Mouse (Mus musculus) c-Kit-positive CD71-negative TER-119-negative erythroid progenitor cells, embryonic 14.5 days (primary cell): ENCODE measurements around the gene Hadha.

Experiments
- DNase-seq: peaks from one replicate; pipeline ENCODE4 v3.0.0-alpha.2; 2013; ENCODE audit warnings: low read depth

Gene Hadha

GRCm38 (mm10) chr5:30154474-30155394 lies at the start of gene Hadha, which contains the start of gene Hadhb:
TSS of gene Hadha (minus strand) at chr5:30155162.
TSS of gene Hadhb (plus strand) at chr5:30155248.
- DNase-seq: peak; percentile 80

DNA sequence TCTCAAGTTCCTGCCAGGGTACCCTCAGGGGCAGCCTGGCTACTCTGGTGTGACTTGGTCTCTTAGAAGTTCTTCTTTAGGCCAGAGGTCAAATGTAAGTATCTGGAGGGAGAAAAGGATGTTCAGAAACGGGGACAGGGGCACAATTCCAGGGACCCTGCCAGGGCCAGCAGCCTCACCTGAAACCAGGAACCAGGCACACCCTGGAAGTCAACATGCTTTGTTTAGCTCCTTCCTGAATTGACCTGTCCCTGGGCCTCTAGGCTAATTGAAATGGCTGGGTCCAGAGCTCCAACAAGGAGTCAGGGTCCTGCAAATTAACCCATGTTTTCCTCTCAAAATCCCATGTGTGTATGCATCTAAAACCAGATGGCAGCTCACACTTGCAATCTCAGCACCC lies 49.5 kb upstream of the Hadha start:
- no peak for DNase-seq

DNA sequence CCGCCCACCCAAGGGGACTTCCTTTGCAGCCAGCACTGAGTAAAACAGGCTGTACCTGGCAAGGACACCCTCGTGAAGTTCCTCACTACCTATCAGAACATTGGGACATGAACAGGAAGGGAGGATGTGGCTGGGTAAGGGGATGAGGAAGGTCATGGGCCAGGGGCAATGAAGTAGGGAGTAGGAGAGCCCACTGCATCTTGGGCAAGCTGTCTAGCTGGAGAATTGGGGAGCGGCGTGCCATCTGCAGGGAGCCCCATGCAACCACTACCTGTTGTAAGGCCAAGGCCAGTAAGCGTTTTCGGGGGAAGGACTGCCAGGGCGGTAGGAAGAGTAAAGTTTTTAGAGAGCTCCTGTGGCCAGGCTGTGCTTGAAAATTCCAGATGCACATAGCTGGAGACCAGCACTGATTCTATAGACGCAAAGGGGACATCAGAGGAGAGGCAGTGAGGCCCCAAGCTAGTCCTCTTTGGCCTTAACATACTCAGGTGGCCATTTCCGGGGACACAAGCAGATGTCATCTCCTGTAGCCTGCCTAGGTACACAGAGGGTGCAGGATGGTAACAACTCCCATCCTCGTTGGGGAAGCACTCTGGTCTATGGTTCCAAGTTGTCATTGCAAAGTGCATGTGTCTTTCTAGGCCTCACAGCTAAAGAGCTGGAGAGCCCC lies 48.4 kb upstream of the Hadha start:
- DNase-seq: no peak

- no peak for DNase-seq
These were observed 47.3 kb upstream of the Hadha start for GRCm38 (mm10) chr5:30202221-30202620.

DNA sequence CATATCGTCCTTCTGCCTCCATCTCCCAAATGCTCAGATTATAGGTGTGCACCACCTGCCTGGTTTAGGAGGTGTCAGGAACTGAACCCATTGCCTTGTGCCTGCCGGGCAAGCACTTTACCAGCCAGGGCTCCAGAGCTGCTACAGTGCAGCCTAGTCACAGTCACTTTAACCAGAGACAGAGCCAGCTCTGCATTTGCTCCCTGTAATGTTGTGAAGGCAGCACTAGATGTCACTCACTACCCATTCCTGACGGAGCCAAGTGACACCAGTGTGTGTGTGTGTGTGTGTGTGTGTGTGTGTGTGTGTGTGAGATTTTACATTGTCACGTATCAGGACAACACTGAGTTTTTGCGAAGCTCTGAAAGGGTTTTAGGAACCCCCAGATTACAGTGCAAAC lies 46.6 kb upstream of the Hadha start:
- DNase-seq: no peak

DNA sequence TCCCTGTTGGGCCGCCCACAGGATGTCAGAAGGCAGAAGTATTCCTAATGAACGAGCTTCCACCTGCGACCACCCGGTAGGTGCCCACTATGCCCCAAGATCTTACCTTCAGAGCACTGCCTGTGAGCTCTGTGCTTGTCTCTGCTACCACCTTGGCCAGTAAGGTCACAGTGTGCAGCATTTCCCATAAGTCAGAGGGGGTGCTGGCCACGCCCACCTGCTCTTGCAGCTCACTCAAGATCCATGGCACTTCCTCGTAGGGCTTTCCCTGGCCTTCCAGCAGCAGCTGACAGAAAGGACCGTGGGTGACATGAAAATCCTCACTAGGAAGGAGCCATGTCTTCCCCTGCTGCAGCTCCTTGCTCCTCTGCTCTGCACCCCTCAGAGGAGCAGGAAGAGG lies 43.3 kb upstream of the Hadha start:
- DNase-seq: peak; percentile 16

- DNase-seq: no peak
These were observed 40.4 kb upstream of the Hadha start for GRCm38 (mm10) chr5:30195340-30195739.

DNA sequence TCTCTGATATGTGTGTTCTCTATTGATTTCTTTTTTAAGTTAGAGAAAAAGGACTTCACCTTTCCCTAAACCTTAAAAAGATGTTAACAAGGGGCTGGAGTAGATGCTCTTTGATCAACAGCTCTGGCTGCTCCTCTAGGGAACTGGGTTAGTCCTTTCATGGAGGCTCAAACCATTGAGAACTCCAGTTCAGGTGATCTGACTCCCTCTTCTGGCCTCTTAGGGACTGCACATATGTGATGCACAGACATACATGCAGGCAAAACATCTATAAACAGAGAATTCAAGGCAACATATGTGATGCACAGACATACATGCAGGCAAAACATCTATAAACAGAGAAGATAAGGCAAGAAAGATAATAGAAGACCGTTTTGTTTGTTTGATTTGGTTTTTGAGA lies 37.5 kb upstream of the Hadha start:
- DNase-seq: no peak

GRCm38 (mm10) chr5:30187687-30188485 lies 32.9 kb upstream of the Hadha start:
- DNase-seq: no peak

DNA sequence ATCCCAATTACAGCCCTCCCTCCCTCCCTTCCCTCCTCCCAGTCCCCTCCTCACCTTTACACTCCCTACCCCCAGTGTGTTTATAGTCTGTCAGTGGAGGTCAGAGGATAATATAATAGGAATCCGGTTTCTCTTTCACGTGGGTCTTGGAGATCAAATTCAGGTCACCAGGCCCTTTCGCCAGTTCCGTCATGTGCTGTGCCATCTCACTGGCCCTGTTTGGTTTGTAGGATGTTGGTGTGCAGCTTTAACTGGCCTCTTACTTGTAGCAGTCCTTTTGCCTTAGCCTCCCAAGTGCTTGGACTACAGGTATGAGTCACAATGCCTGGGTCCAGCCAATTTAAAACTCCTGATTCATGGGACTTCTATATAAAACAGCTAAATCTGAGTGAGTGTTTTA lies 20.8 kb upstream of the Hadha start:
- no peak for DNase-seq

- no peak for DNase-seq
These were observed 18.1 kb upstream of the Hadha start for GRCm38 (mm10) chr5:30172931-30173692.

- no peak for DNase-seq
These were observed 17.2 kb upstream of the Hadha start for GRCm38 (mm10) chr5:30172115-30172514.

DNA sequence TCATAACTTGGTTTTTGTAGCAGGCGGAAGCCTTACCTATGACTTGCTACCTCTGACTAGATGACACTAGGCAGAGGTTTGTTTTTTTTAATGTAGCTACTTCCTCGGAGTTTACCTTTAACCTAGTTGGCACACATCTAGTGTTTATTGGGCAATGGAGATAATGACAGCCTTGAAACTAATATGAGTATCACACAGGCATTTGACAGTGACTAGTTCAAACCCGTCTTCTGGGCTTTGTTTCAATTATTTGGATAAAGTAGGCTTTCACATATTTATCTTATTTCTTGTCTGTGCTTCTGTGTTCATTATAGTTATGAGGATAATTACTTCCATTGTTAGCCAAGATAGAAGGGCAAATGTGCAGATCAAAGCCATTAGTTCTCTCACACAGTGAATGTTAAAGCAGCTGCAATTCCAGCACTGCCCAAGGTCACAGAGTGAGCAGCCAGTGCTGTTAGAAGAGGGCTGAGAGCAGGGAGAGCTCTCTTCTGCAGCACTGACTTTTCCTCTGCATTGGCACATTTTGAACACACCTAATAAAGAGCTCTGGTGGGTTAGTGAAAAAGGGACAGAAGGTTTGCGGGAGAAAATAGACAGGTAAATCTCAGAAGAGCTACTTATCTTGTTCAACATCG lies 15.5 kb upstream of the Hadha start:
- no peak for DNase-seq

DNA sequence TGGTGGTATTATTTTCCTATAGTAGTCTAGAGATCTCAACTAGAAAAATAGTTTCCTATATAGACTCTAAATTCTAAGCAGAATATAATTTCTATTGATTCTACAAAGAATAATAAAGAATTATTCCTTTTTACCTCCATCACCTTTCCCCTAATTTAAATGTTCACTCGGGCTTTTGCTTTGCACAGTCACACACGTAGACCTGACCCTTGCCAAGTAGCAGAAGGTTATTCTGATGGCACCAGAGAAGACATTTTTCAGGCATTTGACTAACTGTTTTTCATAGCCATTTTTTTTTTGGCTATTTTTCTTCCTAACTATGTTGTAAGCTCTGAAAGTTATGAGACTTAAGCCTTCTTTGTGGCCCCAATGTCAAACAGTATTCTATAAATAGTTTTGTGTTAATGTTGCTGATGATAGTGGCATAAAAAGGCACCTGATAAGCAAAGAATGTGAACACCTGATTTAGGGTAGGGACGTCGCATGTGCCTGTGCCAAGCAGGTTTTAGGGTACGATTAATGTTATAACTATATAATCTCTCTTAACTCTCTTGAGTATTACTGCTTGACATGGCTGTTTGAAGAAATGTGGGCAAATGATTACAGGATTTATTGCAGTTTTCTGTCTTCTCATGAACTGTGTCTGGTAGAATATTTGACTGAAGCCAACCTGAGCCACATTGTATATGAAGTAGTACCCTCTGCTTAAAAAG lies 10.4 kb upstream of the Hadha start:
- no peak for DNase-seq

DNA sequence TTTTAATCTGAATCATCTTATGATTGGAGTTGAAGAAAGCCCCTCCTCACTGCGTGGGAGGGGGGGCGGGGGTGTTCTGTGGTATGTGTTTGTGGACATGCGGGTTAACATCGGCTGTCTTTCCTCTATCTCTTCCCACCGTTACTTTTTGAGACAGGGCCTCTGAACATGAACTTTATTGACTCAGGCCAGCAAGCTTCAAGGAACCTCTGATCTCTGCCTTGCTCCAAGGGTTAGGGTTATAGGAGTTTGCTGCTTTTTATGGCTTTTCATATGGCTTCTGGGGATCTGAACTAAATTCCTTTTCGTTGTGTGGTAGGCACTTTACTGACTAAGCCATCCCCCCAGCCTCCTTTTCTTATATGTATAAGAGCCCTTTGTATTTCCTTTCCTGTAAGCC lies 7.4 kb upstream of the Hadha start:
- no peak for DNase-seq

GRCm38 (mm10) chr5:30161836-30162235 lies 6.9 kb upstream of the Hadha start:
- DNase-seq: no peak

DNA sequence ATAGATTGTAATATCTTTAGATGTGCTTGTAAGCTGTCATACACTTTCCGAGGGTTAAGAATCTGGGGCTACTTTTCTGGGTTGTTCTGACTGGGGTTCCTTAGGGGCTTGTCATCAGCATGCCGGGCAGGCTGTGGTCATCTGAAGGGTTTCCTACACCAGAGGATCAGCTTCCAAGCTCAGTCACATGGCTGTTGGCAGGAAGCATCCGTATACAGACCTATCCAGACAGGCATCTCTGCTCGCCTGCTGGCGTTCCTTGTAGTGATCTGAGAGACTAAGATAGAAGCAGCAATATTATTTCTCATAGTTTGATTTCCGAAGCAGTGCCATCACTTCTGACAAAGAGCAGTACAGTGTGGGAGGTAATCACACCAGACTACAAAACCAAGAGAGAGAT lies 4.6 kb upstream of the Hadha start:
- DNase-seq: no peak

GRCm38 (mm10) chr5:30155821-30156629 lies 1.1 kb upstream of the Hadha start:
- peak; percentile 22 for DNase-seq

DNA sequence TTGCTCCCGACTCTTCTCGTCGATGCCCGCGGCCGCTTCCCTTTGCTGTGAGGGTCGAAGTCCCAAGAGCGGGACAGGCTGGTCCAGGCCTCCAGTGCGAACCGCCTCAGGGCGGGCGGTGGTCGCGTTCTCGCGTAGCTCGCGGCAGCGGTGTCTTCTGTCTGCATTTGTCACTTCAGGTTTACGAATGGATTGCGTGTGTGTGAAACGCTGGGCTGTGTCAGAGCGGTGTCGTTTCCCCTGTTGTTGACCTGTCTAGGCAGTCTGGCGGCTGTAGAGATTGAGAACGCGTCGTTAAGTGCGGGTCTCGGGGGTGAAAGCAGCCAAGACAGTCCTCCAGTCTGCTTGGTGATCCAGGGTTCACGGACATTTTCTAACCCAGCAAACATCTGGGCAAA lies 432 bp upstream of the Hadha start:
- DNase-seq: peak; percentile 25

DNA sequence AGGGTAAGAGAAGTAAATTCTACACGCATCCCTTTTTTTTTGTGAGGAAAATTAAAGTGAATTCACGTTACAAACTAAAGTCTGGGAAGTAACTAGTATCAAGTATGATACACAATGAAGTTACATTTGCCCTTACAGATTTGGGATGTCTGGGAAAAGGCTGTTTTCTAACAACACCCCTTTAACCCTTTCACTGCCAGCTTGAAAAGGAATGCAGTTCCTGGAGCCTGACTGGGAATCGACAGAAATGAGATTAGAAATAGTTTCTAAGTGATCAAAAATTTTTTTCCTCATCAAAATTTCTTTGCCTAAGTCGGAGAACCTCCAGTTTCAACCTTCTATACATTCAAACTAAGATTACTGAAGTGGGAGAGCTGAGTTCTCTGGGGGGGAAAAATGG lies 949 bp downstream of the Hadha start:
- DNase-seq: no peak
